Mouse (Mus musculus): ENCODE data around the gene Zfp791.

DNA sequence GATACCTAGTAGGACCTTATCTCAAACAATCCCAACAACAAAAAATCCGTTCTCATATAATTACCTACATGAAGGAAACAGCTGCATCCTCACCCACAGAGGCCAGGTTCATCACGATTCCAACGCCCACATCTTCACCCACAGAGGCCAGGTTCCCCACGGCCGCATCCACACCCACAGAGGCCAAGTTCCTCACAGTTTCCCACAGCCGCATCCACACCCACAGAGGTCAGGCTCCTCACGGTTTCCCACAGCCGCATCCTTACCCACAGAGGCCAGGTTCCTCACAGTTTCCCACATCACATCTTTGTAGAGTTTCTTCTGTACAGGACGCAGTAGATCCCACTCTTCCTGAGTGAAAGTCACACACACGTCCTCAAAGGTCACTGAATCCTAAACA, 9.7 kb downstream of the Zfp791 start:
- TF ChIP-seq CTCF (IDR thresholded peaks at IDR 0.05) (no peak), POLR2A (IDR thresholded peaks at IDR 0.05; ENCODE audit: insufficient read depth, low read depth, low read length) (no peak), EP300 (IDR thresholded peaks at IDR 0.05; ENCODE audit: insufficient read depth, low read depth, low read length) (no peak)
